Mouse (Mus musculus): ENCODE results near the gene Morn3. TPM values are rescaled to one million over a fixed set of nuclear protein-coding genes. Genes with fewer than 3 reads are reported as not detected.

The Morn3 gene
- polyA plus RNA-seq, 1 experiment = not detected

- H3K4me3 ChIP-seq (ENCODE audit: low read depth, low read length) = peak overlapping the region; percentile 84
- peak overlapping the region; percentile 23; the same call in 1 of the 2 replicates for H3K27ac ChIP-seq (ENCODE audit: insufficient read depth, low read depth, low read length)
- no peaks in the 10 kb centered on the region for H3K27me3 ChIP-seq (ENCODE audit: control insufficient read depth, insufficient read depth, low read length)
- TF ChIP-seq CTCF (IDR thresholded peaks at IDR 0.05; ENCODE audit: extremely low read depth, insufficient read length, insufficient replicate concordance, low read depth, low read length) (no peak), POLR2A (IDR thresholded peaks at IDR 0.05; ENCODE audit: low read depth, low read length) (no peak)
- peaks cover 10% of the 10 kb centered on the region for H3K4me1 ChIP-seq (ENCODE audit: control insufficient read depth, insufficient read depth, insufficient read length, low read length)
- H3K36me3 ChIP-seq (ENCODE audit: control insufficient read depth, insufficient read depth, low read length) = no peaks in the 10 kb centered on the region
- 8% methylated on average over 39 of the region's 39 CpGs for whole genome bisulfite sequencing
Observed at GRCm38 (mm10) chr5:122987211-122988020, 59.4 kb downstream of the Morn3 start.

GRCm38 (mm10) chr5:122986091-122986493 lies 60.7 kb downstream of the Morn3 start:
- TF ChIP-seq POLR2A (IDR thresholded peaks at IDR 0.05; ENCODE audit: low read depth, low read length) = no peak
- H3K36me3 ChIP-seq (ENCODE audit: control insufficient read depth, insufficient read depth, low read length) = no peaks in the 10 kb centered on the region
- H3K27ac ChIP-seq (ENCODE audit: insufficient read depth, low read depth, low read length) = no peak overlapping the region; the same call in 1 of the 2 replicates
- no peak overlapping the region for H3K4me3 ChIP-seq (ENCODE audit: low read depth, low read length)
- WGBS = 83% methylated on average over 8 of the region's 8 CpGs
- H3K27me3 ChIP-seq (ENCODE audit: control insufficient read depth, insufficient read depth, low read length) = no peaks in the 10 kb centered on the region
- peaks cover 11% of the 10 kb centered on the region for H3K4me1 ChIP-seq (ENCODE audit: control insufficient read depth, insufficient read depth, insufficient read length, low read length)

Other genes with a start within 250 kb of the Morn3 start
- 54.8 and 94.7 TPM in 2 replicates for gene Anapc5, start 225.7 kb downstream of the Morn3 start, polyA plus RNA-seq (2012; rRNA removed)
- gene Rnf34, start 197.0 kb downstream of the Morn3 start, polyA plus RNA-seq (2012; rRNA removed) = 3.0 and 3.7 TPM in 2 replicates
- gene Kdm2b, start 57.2 kb downstream of the Morn3 start, polyA plus RNA-seq (2012; rRNA removed) = 8.6 and 12.0 TPM in 2 replicates
- 70.0 and 133 TPM in 2 replicates for gene Orai1, start 31.9 kb downstream of the Morn3 start, polyA plus RNA-seq (2012; rRNA removed)
- gene Tmem120b, start 21.4 kb upstream of the Morn3 start, polyA plus RNA-seq (2012; rRNA removed) = 1.6 and 3.3 TPM in 2 replicates
- 28.0 and 91.6 TPM in 2 replicates for gene Rhof, start 85.7 kb upstream of the Morn3 start, polyA plus RNA-seq (2012; rRNA removed)
- gene Setd1b, start 95.2 kb upstream of the Morn3 start, polyA plus RNA-seq (2012; rRNA removed) = 10.7 and 18.5 TPM in 2 replicates
- gene Psmd9, start 122.4 kb upstream of the Morn3 start, polyA plus RNA-seq (2012; rRNA removed) = 12.5 and 21.9 TPM in 2 replicates
- 5.5 and 19.6 TPM in 2 replicates for gene Hpd, start 135.7 kb upstream of the Morn3 start, polyA plus RNA-seq (2012; rRNA removed)
- gene Wdr66, start 205.1 kb upstream of the Morn3 start, polyA plus RNA-seq (2012; rRNA removed) = 0.25 and 0.27 TPM in 2 replicates